Mouse (Mus musculus) spleen, postnatal 10 days (tissue): ENCODE measurements around the gene Gm11213.

Experiments used
- DNase-seq, 2 experiments: peaks; one replicate each; pipeline ENCODE4 v3.0.0; 2021 to 2022; ENCODE audit warnings: low spot score in 2 of 2

Gene Gm11213

GRCm38 (mm10) chr4:63580078-63580477 is 25.0 kb downstream of the Gm11213 start:
- no peak for DNase-seq

- DNase-seq = no peak
Observed at GRCm38 (mm10) chr4:63579649-63580048, 25.4 kb downstream of the Gm11213 start.

GRCm38 (mm10) chr4:63572621-63573020 is 32.4 kb downstream of the Gm11213 start:
- no peak for DNase-seq

GRCm38 (mm10) chr4:63570208-63570781 is 34.8 kb downstream of the Gm11213 start:
- no peak for DNase-seq

GRCm38 (mm10) chr4:63569322-63569721 is 35.7 kb downstream of the Gm11213 start:
- DNase-seq = no peak

GRCm38 (mm10) chr4:63567712-63568390 is 37.2 kb downstream of the Gm11213 start:
- no peak for DNase-seq

- DNase-seq = no peak
Observed at GRCm38 (mm10) chr4:63562742-63563141, 42.3 kb downstream of the Gm11213 start.

- peak; percentile 21 to 53 for DNase-seq
Observed at GRCm38 (mm10) chr4:63561861-63562675, 43.0 kb downstream of the Gm11213 start.

GRCm38 (mm10) chr4:63560079-63560478 is 45.0 kb downstream of the Gm11213 start:
- DNase-seq = peak; percentile 16 to 29

GRCm38 (mm10) chr4:63559127-63559697 is 45.8 kb downstream of the Gm11213 start:
- peak; percentile 15 to 18 for DNase-seq

GRCm38 (mm10) chr4:63558407-63559081 is 46.5 kb downstream of the Gm11213 start, which contains the start of gene Tmem268:
Tmem268 (plus strand) TSS chr4:63558781.
- DNase-seq = peak; percentile 76 to 82

GRCm38 (mm10) chr4:63557124-63558059 is 47.7 kb downstream of the Gm11213 start:
- DNase-seq = peak; percentile 16 to 43

- no peak for DNase-seq
Observed at GRCm38 (mm10) chr4:63556665-63557064, 48.4 kb downstream of the Gm11213 start.

- no peak for DNase-seq
Observed at GRCm38 (mm10) chr4:63555111-63555510, 50.0 kb downstream of the Gm11213 start.

GRCm38 (mm10) chr4:63554616-63555015 is 50.4 kb downstream of the Gm11213 start:
- no peak for DNase-seq

GRCm38 (mm10) chr4:63553789-63554576 is 51.1 kb downstream of the Gm11213 start:
- DNase-seq = no peak

- no peak for DNase-seq
Observed at GRCm38 (mm10) chr4:63552865-63553264, 52.2 kb downstream of the Gm11213 start.

- DNase-seq = no peak
Observed at GRCm38 (mm10) chr4:63550908-63551307, 54.2 kb downstream of the Gm11213 start.

GRCm38 (mm10) chr4:63548491-63548890 is 56.6 kb downstream of the Gm11213 start:
- DNase-seq = no peak

GRCm38 (mm10) chr4:63547799-63548198 is 57.3 kb downstream of the Gm11213 start:
- no peak for DNase-seq
